Mouse (Mus musculus): Measurements from ENCODE around the gene Fbxl19.

GRCm38 (mm10) chr7:127767671-127768345 lies 23.5 kb downstream of the Fbxl19 start:
- TF ChIP-seq CTCF (IDR thresholded peaks at IDR 0.05; ENCODE audit: low read depth) (no peak), EP300 (IDR thresholded peaks at IDR 0.05; ENCODE audit: low read depth) (no peak)
